Mouse (Mus musculus) spleen, adult 2 months (tissue): ENCODE data around the gene Cherp. TPM values are rescaled to one million over a fixed set of nuclear protein-coding genes. Genes with fewer than 3 reads are reported as not detected.

Experiments
- DNase-seq, 2 experiments: peaks; one replicate each; pipeline versions ENCODE4 v3.0.0 to v3.0.0-alpha.2; 2012 to 2021; ENCODE audit warnings: low spot score in 2 of 2, low read depth in 1 of 2
- H3K27ac ChIP-seq: fragments of 200-500 bp; 2 replicates; pipeline ENCODE4 v1.5.1; 2012; ENCODE audit warnings: low read length, inconsistent platforms; ENCODE audit not compliant: insufficient read depth
- H3K27me3 ChIP-seq: fragments of 200-500 bp; 2 replicates; pipeline ENCODE4 v1.6.1; 2012; ENCODE audit warnings: mild to moderate bottlenecking, moderate library complexity, low read length, inconsistent platforms; ENCODE audit not compliant: control insufficient read depth, insufficient read depth
- H3K36me3 ChIP-seq: fragments of 200-500 bp; 2 replicates; pipeline ENCODE4 v1.6.1; 2012; ENCODE audit warnings: mild to moderate bottlenecking, low read length, inconsistent platforms; ENCODE audit not compliant: control insufficient read depth, insufficient read depth
- H3K4me1 ChIP-seq: fragments of 200-500 bp; 2 replicates; pipeline ENCODE4 v1.6.1; 2011; ENCODE audit warnings: inconsistent platforms; ENCODE audit not compliant: control insufficient read depth, insufficient read depth, insufficient read length
- H3K4me3 ChIP-seq: fragments of 200-500 bp; 2 replicates; pipeline ENCODE4 v1.5.1; 2011; ENCODE audit warnings: mild to moderate bottlenecking, inconsistent platforms; ENCODE audit not compliant: insufficient read depth, insufficient read length; ENCODE audit errors: extremely low read depth
- CTCF ChIP-seq: fragments of 200-500 bp; IDR thresholded peaks from 2 replicates; pipeline ENCODE4 v1.5.1; 2011; ENCODE audit warnings: mild to moderate bottlenecking, inconsistent platforms; ENCODE audit not compliant: insufficient read depth, insufficient read length, insufficient replicate concordance; ENCODE audit errors: extremely low read depth
- POLR2A ChIP-seq: fragments of 200-500 bp; IDR thresholded peaks from 2 replicates; pipeline ENCODE4 v1.6.1; 2011; ENCODE audit warnings: low read depth, low read length, inconsistent platforms
- WGBS: fragments of 180-500 bp; shearing (Covaris S2); methylation state at CpG from one replicate; pipeline ENCODE4 v1.1.7; 2018; 5-methylcytosine and 5-hydroxymethylcytosine counted together
- polyA plus RNA-seq: library from polyadenylated mRNA; depleted of rRNA; stranded (reverse); fragments of >200 nt; gene quantifications from 2 replicates; pipeline ENCODE4 v1.2.3, GENCODE M21; 2012

Cherp gene
- polyA plus RNA-seq, 1 experiment = 63.6 TPM

DNA sequence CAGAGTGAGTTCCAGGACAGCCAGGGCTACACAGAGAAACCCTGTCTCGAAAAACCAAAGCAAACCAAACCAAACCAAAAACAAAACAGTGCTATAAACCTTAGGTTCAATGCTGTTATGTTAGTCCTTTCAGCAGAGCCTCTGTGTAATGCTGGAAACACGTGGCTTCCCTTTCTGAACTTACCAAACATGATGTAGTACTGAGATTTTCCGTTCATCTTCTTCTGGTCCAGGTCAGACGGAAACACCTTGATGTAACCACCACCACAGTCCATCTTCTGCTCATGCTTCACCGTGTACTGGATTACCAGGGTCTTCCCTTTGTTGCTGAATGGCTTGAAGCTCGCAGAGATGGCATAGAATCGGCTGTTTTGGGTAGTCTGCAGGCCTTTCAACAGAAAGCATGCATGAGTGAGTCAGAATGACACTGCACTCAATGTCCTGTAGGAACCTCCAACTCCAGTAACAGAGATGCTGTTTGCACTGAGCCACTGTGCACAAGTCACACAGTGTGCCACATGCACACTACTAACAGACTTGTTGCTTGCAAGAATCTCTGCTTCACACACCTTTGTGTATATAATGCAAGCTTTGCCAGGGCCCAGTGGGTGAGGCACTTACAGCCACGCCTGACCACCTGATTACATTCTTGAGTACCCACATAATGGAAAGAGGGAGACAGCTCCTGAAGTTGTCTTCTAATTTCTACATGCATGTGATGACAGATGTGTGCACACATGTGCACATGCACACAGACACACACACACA lies 36.6 kb downstream of the Cherp start:
- Histone ChIP-seq H3K36me3 (no peaks in the 10 kb centered on the region), H3K27me3 (no peaks in the 10 kb centered on the region), H3K27ac (no peak overlapping the region), H3K4me1 (no peaks in the 10 kb centered on the region), H3K4me3 (no peak overlapping the region)
- DNase-seq = no peak
- 80% methylated on average over 8 of the region's 8 CpGs for WGBS
- TF ChIP-seq CTCF = no peak
- no peak for TF ChIP-seq POLR2A

DNA sequence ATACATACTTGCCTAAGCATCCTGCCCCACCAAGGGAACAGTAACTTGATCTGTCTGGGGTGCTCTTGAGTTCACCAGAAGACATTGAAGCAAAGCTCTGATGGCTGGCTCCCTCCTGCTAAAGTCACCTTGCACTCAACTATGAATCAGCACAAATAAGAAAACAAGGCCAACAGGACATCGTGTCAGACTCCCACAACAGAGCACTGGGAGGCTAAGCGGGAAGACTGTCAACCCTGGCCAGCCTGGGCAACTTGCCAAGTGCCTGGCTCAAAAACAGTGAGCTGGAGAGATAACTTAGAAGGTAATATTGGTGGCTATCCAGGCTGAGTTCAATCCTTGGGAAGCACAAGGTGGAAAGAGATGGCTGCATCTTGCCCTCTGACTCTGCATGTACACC lies 40.1 kb downstream of the Cherp start:
- H3K27ac ChIP-seq = no peak overlapping the region
- no peak for TF ChIP-seq POLR2A
- no peaks in the 10 kb centered on the region for H3K36me3 ChIP-seq
- no peaks in the 10 kb centered on the region for H3K27me3 ChIP-seq
- no peak overlapping the region for H3K4me3 ChIP-seq
- no peaks in the 10 kb centered on the region for H3K4me1 ChIP-seq
- DNase-seq = no peak
- 32% methylated on average over 2 of the region's 2 CpGs for WGBS

DNA sequence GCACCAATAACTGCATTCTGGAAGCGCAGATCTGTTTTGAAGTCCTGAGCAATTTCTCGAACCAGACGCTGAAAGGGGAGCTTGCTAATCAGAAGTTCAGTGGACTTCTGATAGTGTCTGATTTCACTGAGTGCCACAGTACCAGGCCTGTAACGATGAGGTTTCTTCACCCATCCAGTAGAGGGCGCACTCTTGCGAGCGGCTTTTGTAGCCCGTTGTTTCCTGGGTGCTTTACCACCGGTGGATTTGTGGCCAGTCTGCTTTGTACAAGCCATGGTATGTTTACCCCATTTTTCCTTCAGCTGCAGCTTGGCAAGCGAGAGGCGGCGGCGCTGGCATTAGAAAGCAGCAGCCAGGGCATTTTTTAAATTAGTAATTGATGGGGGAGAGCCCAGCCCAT lies 45.4 kb downstream of the Cherp start:
- Histone ChIP-seq H3K27ac (no peak overlapping the region), H3K4me1 (no peaks in the 10 kb centered on the region), H3K4me3 (no peak overlapping the region), H3K36me3 (no peaks in the 10 kb centered on the region), H3K27me3 (no peaks in the 10 kb centered on the region)
- peak; percentile 50; the same call in 1 of the 2 replicates for TF ChIP-seq CTCF
- no peak for TF ChIP-seq POLR2A
- WGBS = 49% methylated on average over 13 of the region's 13 CpGs
- DNase-seq = peak in 1 of 2 experiments; percentile 54

DNA sequence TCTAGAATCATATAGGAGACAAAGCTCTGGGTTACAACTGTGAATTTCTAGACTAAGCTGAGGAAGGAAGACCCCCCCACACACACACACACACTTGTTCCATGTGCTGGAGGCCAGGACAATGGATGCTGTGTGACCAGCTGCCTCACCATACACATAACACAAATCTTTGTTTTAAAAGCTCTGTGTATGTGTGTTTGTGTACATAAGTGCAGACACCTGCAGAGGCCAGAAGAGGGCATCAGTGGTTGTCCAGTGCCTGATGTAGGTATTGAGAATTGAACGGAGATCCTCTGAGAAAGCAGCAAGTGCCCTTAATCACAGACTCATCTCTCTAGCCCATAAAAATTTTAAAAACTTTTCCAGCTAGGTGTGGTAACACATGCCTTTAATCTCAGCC lies 52.1 kb downstream of the Cherp start:
- DNase-seq = no peak
- Histone ChIP-seq H3K4me3 (no peak overlapping the region), H3K4me1 (no peaks in the 10 kb centered on the region; the same call in 1 of the 2 replicates), H3K36me3 (no peaks in the 10 kb centered on the region), H3K27me3 (no peaks in the 10 kb centered on the region), H3K27ac (no peak overlapping the region)
- 54% methylated on average over 1 of the region's 1 CpGs for WGBS
- TF ChIP-seq POLR2A (no peak), CTCF (no peak)

DNA sequence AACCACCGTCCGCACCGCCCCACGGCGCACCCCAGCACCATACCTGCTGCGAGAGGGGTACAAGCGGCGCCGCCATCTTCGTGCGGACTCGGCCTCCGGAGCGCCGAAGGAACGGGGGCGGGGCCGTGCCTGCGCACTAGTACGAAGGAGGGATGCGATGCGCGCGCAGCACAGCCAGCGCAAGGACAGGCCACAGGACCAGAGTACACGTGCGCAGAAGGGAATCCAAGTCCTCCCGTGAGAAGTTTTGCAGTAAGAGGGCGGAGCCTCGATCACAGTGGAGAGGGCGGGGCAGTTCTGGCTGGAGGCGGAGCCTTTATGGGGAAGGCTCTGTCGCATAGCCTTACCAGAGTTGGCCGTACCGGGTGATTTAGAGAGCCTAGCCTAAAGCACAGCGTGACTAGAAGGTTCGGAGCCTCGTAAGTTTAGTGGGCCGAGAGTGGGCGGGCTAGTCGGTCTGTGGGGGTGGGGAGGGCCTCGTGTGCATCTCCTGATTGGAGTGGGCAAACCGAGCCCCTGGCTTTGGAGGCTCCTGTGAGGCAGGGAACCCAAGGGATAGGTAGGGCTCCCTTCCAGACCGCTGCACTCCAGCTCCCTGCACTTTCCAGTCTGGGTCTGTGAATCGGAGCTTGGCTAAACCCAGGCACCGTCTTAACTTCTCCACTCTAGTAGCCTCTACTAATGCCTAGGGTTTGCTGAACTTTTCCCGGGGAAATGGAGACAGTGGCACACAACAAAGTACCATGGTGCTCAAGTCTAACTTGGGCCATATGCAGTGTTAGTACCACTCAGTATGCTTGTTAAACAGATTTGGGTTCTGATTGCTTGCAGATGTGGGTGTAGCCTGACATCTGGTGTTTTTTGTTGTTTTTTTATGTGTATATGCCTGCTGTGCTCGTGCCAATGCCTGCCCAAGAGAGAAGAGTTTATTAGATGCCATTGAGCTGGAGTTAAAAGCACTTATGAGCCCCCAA lies 53.4 kb downstream of the Cherp start, which contains the start of gene Eps15l1:
Gene Eps15l1 (minus strand): TSS at position 99 of the 974 bp plus-strand sequence.
- Histone ChIP-seq H3K27me3 (no peaks in the 10 kb centered on the region), H3K27ac (peak within 1 kb of the TSS; percentile 65), H3K36me3 (no peaks in the 10 kb centered on the region), H3K4me1 (no peaks in the 10 kb centered on the region; the same call in 1 of the 2 replicates), H3K4me3 (peak within 1 kb of the TSS; percentile 77)
- WGBS = 2% methylated on average over 48 of the region's 48 CpGs
- TF ChIP-seq POLR2A (peak; percentile 72; the same call in 1 of the 2 replicates), CTCF (no peak)
- DNase-seq = peak; percentile 98 to 99

DNA sequence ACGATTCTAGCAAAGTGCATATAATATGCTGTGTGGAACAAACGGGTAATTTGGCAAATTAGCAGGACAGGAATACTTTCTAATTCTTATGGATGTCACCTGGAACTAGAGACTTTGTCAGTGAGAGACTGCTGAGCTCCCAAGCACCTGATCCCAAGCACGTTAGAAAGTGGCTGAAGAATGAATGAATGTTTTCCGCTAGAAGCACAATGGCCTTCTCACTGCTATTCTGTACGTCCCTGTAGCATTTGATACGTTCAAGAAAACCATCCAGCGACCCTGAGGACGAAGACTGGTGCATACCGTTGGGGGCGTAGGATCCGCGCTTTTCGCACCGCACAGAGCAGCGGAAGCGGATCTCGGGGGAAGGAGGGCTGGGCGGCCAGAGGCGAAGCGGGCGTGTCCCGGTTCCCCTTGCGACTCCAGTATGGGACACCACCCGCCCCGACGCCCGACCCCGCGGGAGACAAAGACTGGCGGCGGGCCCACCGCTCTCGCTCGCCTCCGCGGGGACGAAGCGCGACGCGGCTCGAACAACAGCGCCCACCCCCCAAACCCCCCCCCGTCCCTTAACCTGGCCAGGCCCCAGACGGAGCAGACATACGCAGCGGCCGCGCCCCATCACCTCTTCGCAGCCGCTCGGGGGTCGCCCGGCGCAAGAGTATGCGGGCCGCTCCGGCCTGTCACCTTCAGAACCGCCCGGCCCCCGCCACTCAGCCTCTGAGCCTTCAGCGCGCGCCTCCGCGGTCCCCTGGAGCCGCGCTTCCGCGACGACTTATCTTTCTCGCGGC lies 54.3 kb downstream of the Cherp start:
- Histone ChIP-seq H3K27ac (peak overlapping the region; percentile 65), H3K36me3 (no peaks in the 10 kb centered on the region), H3K27me3 (no peaks in the 10 kb centered on the region), H3K4me1 (peaks cover 2% of the 10 kb centered on the region; the same call in 1 of the 2 replicates), H3K4me3 (peak overlapping the region; percentile 77)
- peak in 1 of 2 experiments; percentile 37 for DNase-seq
- WGBS = 1% methylated on average over 72 of the region's 73 CpGs
- TF ChIP-seq CTCF (no peak), POLR2A (no peak)
